Mouse (Mus musculus) gastrocnemius, postnatal 36 days (tissue): Measurements from ENCODE around the gene Gpr55. TPM values are rescaled to one million over a fixed set of nuclear protein-coding genes. Genes with fewer than 3 reads are reported as not detected.
A peak's percentile ranks its signal among the peaks of the same experiment; 100 is the strongest.

Experiments used
- DNase-seq, 2 experiments: peaks; one replicate each; pipeline ENCODE4 v3.0.0; 2022
- intact Hi-C: fragments of 180-260 bp; cut with DNase I; formaldehyde crosslinking; loops from one replicate; pipeline ENCODE4 v1.15.1; 2025
- total RNA-seq, 2 experiments: library from RNA; stranded (reverse); gene quantifications; 2 replicates each; pipeline ENCODE4 v1.2.3; 2021

The Gpr55 gene
- total RNA-seq, 2 experiments from 2014 or later = not detected

GRCm38 (mm10) chr1:85894231-85894747 lies 66.5 kb downstream of the Gpr55 start, which contains the start of gene Itm2c:
Itm2c (plus strand) TSS chr1:85894281.
- peak; percentile 78 to 85 for DNase-seq
- intact Hi-C loops = no loop called here

Other genes starting within 250 kb of the Gpr55 start
- gene A630001G21Rik, start 182.4 kb downstream of the Gpr55 start, total RNA-seq = under 1 TPM in 1 of 2 experiments, not detected in 1; 0.30 TPM
- gene Cab39, start 167.6 kb downstream of the Gpr55 start, total RNA-seq = 100 to 1,000 TPM; 153 to 159 TPM
- 10 to 100 TPM; 20.7 to 27.2 TPM for gene Itm2c, start 66.7 kb downstream of the Gpr55 start, total RNA-seq
- gene 4933407L21Rik, start 32.5 kb downstream of the Gpr55 start, total RNA-seq = not detected
- not detected for gene Spata3, start 55.8 kb upstream of the Gpr55 start, total RNA-seq
- gene 2810459M11Rik, start 84.9 kb upstream of the Gpr55 start, total RNA-seq = not detected
- 100 to 1,000 TPM; 104 to 108 TPM for gene Psmd1, start 103.4 kb upstream of the Gpr55 start, total RNA-seq
- gene Htr2b, start 151.0 kb upstream of the Gpr55 start, total RNA-seq = under 1 TPM in 1 of 2 experiments, not detected in 1; 0.15 TPM
- gene Gm21972, start 172.6 kb upstream of the Gpr55 start, total RNA-seq = 1 to 10 TPM in 1 of 2 experiments, not detected in 1; 1.1 TPM
- gene Armc9, start 193.8 kb upstream of the Gpr55 start, total RNA-seq = 1 to 10 TPM; 1.7 to 1.9 TPM